Mouse (Mus musculus): ENCODE results near the gene Zc3hav1.
"Not testable (repeated sequence)": the region's sequence is repeated elsewhere in the genome, so short reads cannot be mapped to it uniquely, and the experiment has no call there.

- not testable (repeated sequence) for TF ChIP-seq POLR2A (IDR thresholded peaks at IDR 0.05; ENCODE audit: insufficient read depth, low read length); CTCF (IDR thresholded peaks at IDR 0.05; ENCODE audit: low read depth, low read length); EP300 (IDR thresholded peaks at IDR 0.05; ENCODE audit: insufficient read depth, low read depth, low read length)
These were observed 4.8 kb upstream of the Zc3hav1 start for GRCm38 (mm10) chr6:38359044-38359735.
